Mouse (Mus musculus) forebrain, embryonic 14.5 days (tissue): ENCODE measurements around the gene Decr2. TPM values are rescaled to one million over a fixed set of nuclear protein-coding genes. Genes with fewer than 3 reads are reported as not detected.

Experiments
- ATAC-seq: fragments of 200-750 bp; cut with Nextera tagmentation; 2 replicates; pipeline ENCODE4 v1.8.0; 2017; ENCODE audit warnings: mild to moderate bottlenecking, moderate library complexity
- DNase-seq: peaks from one replicate; pipeline ENCODE4 v3.0.0-alpha.2; 2015; ENCODE audit warnings: low spot score
- H3K27ac ChIP-seq: fragments of 300-500 bp; sonication (generic); 2 replicates; pipeline ENCODE4 v1.5.1; 2014; ENCODE audit warnings: low read depth, mild to moderate bottlenecking, control low read depth, low read length, moderate library complexity
- H3K27me3 ChIP-seq: fragments of 300-500 bp; sonication (generic); replicated peaks from 2 replicates; pipeline ENCODE4 v1.6.1; 2014; ENCODE audit warnings: low read length, control low read depth, mixed read lengths; ENCODE audit not compliant: control insufficient read depth, insufficient read depth
- H3K36me3 ChIP-seq: fragments of 300-500 bp; sonication (generic); 2 replicates; pipeline ENCODE4 v1.6.1; 2014; ENCODE audit warnings: low read length, control low read depth; ENCODE audit not compliant: control insufficient read depth, insufficient read depth
- H3K4me1 ChIP-seq: fragments of 300-500 bp; sonication (generic); 2 replicates; pipeline ENCODE4 v1.6.1; 2014; ENCODE audit warnings: antibody characterized with exemption, low read length, control low read depth; ENCODE audit not compliant: control insufficient read depth, insufficient read depth
- H3K4me2 ChIP-seq: fragments of 300-500 bp; sonication (generic); 2 replicates; pipeline ENCODE4 v1.6.1; 2014; ENCODE audit warnings: mild to moderate bottlenecking, control low read depth, low read length
- H3K4me3 ChIP-seq: fragments of 300-500 bp; sonication (generic); 2 replicates; pipeline ENCODE4 v1.5.1; 2014; ENCODE audit warnings: low read depth, low read length, control low read depth
- H3K9ac ChIP-seq: fragments of 300-500 bp; sonication (generic); 2 replicates; pipeline ENCODE4 v1.6.1; 2014; ENCODE audit warnings: mild to moderate bottlenecking, low read length, control low read depth, moderate library complexity
- H3K9me3 ChIP-seq: fragments of 300-500 bp; sonication (generic); replicated peaks from 2 replicates; pipeline ENCODE4 v1.6.1; 2016; ENCODE audit warnings: low read length, control low read depth, mixed read lengths; ENCODE audit not compliant: control insufficient read depth
- WGBS: fragments of 180-500 bp; shearing (Covaris S2); extraction: QIAGEN DNeasy Blood & Tissue Kit; methylation state at CpG from one replicate; pipeline ENCODE4 v1.1.7; 2014; 5-methylcytosine and 5-hydroxymethylcytosine counted together
- polyA plus RNA-seq: library from polyadenylated mRNA; unstranded; fragments of >200 nt; fragmentation: Nextera tagmentation; extraction: Ambion mirVana; gene quantifications from 2 replicates; pipeline ENCODE4 v1.2.1, GENCODE M21; 2014

Decr2 gene
- polyA plus RNA-seq = 13.6 and 14.4 TPM in 2 replicates

- WGBS = 3% methylated on average over 28 of the region's 32 CpGs
- Histone ChIP-seq H3K27me3 (no peaks in the 10 kb centered on the region), H3K36me3 (no peaks in the 10 kb centered on the region), H3K4me1 (peaks cover 7% of the 10 kb centered on the region; the same call in 1 of the 2 replicates), H3K9ac (peak within 1 kb of the TSS; percentile 77), H3K4me2 (peak within 1 kb of the TSS; percentile 84), H3K9me3 (no peaks in the 10 kb centered on the region), H3K27ac (peak within 1 kb of the TSS; percentile 76), H3K4me3 (peak within 1 kb of the TSS; percentile 50)
- peak; percentile 85 for ATAC-seq
- peak; percentile 96 for DNase-seq
Measured at GRCm38 (mm10) chr17:26089905-26090632, at the start of gene Decr2. Decr2 (minus strand) TSS chr17:26090337.

- peak; percentile 74 for ATAC-seq
- WGBS = 1% methylated on average over 56 of the region's 58 CpGs
- peaks cover 15% of the 10 kb centered on the region for H3K36me3 ChIP-seq
Measured at GRCm38 (mm10) chr17:26138901-26139381, 48.8 kb upstream of the Decr2 start.

DNA sequence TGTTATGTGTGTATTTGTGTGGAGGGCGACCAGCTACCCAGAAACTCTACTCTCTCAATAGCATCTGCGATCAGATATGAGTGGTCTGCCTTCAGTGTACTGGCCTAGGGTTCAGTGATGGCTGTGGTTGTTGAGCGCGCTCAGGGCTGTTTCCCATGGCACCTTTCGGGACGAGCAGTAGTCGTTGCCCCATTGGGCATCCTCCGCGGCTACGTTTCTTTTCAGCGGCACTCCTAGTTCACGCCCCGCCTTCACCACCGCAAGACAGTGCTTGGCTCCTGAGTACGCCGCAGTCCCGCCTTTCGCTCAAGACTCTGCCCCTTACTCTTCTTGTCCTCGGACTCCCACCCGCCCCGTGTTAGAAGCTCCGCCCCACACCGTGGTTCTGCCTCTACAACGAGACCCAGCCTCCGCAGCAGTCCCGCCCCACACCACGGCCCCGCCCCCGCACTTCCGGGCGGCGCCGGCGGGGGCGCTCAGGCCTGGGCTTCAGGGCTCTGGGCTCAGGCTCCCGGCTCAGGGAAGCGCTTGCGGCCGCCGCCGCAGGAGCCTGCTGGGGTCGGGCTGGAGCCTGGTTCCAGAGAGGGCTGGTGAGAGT lies 48.2 kb upstream of the Decr2 start, which contains the start of gene Axin1:
TSS of gene Axin1 (plus strand) at position 450 of the 598 bp plus-strand sequence.
- under 1% methylated on average over 42 of the region's 42 CpGs for WGBS
- Histone ChIP-seq H3K4me2 (peak within 1 kb of the TSS; percentile 75), H3K27me3 (no peaks in the 10 kb centered on the region), H3K4me3 (peak within 1 kb of the TSS; percentile 86), H3K9ac (peak within 1 kb of the TSS; percentile 93), H3K27ac (peak within 1 kb of the TSS; percentile 96), H3K4me1 (peaks cover 14% of the 10 kb centered on the region), H3K9me3 (no peaks in the 10 kb centered on the region), H3K36me3 (peaks cover 9% of the 10 kb centered on the region)
- peak; percentile 97 for ATAC-seq
- DNase-seq = peak; percentile 98

More at GRCm38 (mm10) chr17:26138901-26139381, 48.8 kb upstream of the Decr2 start:
- Histone ChIP-seq H3K27me3 (no peaks in the 10 kb centered on the region), H3K9ac (peak overlapping the region; percentile 93), H3K4me2 (peak overlapping the region; percentile 75), H3K4me1 (peaks cover 14% of the 10 kb centered on the region), H3K4me3 (peak overlapping the region; percentile 86), H3K27ac (peak overlapping the region; percentile 96), H3K9me3 (no peaks in the 10 kb centered on the region)
- DNase-seq = peak; percentile 64

GRCm38 (mm10) chr17:26137751-26138130 lies 47.6 kb upstream of the Decr2 start:
- Histone ChIP-seq H3K9ac (peak overlapping the region; percentile 93), H3K27ac (peak overlapping the region; percentile 96), H3K4me3 (peak overlapping the region; percentile 86), H3K27me3 (no peaks in the 10 kb centered on the region), H3K4me1 (peaks cover 14% of the 10 kb centered on the region), H3K4me2 (peak overlapping the region; percentile 75), H3K36me3 (peaks cover 3% of the 10 kb centered on the region), H3K9me3 (no peaks in the 10 kb centered on the region)
- ATAC-seq (no peak; the same call in 1 of the 2 replicates), DNase-seq (no peak)
- WGBS = 70% methylated on average over 2 of the region's 2 CpGs

- ATAC-seq (no peak), DNase-seq (no peak)
- Histone ChIP-seq H3K9ac (no peak overlapping the region), H3K4me1 (peaks cover 14% of the 10 kb centered on the region), H3K4me2 (no peak overlapping the region), H3K9me3 (no peaks in the 10 kb centered on the region), H3K27ac (no peak overlapping the region), H3K4me3 (no peak overlapping the region), H3K27me3 (no peaks in the 10 kb centered on the region), H3K36me3 (no peaks in the 10 kb centered on the region)
- WGBS = 95% methylated on average over 11 of the region's 11 CpGs
Measured at GRCm38 (mm10) chr17:26137106-26137750, 47.1 kb upstream of the Decr2 start.

DNA sequence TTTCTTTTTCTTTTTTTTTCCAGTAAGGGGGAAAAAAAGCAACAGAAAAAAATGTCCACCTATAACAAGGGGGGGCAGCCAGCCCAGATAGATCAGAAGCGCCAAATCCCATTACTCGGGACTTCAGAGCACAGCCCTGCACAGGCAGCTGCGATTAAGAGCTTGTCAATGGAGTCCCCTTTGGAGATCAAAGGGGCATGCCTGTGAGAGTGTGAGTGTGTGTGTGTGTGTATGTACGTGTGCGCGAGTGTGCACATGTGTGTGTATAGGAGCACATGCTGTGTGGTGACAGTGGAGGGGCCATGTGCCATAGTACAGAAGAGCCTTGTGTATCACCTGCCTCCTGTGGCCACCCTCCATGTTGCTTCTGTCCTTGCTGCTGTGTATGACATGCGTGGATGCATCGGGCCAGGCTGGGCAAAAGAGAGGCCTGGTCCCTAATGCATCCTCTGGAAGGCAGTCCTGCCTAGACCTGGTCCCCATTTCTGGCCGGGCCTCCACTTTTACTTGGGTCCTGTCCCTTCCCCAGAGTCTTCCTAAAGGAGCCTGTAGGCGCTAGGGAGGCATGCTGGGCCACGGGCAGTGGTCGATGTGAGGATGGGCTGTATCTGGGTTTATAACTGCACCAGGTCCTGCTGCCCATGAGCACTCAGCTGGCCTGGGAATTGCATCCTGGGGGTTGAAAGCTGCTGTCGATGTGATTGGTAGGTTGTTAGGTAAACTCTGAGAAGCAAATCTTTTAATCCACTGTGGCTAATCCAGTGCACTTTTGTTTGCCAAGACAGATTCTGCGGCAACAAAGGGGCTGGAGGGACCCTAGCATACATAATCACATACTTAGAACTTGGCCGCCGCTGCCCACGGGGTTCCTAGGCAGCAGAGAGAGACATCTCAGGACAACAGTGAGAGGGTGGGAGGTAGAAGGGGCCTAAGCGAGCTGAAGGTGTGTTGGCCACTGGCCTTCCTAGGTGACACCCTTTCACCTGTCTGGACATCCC lies 42.0 kb upstream of the Decr2 start:
- peak overlapping the region; percentile 41; the same call in 1 of the 2 replicates for H3K9ac ChIP-seq
- H3K4me3 ChIP-seq = peak overlapping the region; percentile 8
- ATAC-seq = peak; percentile 33
- H3K4me1 ChIP-seq = no peaks in the 10 kb centered on the region
- H3K27ac ChIP-seq = peak overlapping the region; percentile 21; the same call in 1 of the 2 replicates
- H3K9me3 ChIP-seq = no peaks in the 10 kb centered on the region
- H3K36me3 ChIP-seq = peaks cover 42% of the 10 kb centered on the region
- DNase-seq = peak; percentile 35
- H3K27me3 ChIP-seq = no peaks in the 10 kb centered on the region
- WGBS = 71% methylated on average over 18 of the region's 18 CpGs
- peak overlapping the region; percentile 20; the same call in 1 of the 2 replicates for H3K4me2 ChIP-seq

GRCm38 (mm10) chr17:26131062-26131732 lies 41.1 kb upstream of the Decr2 start:
- Histone ChIP-seq H3K36me3 (peaks cover 52% of the 10 kb centered on the region), H3K9ac (0 out of 2 replicates have a peak overlapping the region, but pooled peaks have one; percentile 21), H3K4me3 (peak overlapping the region; percentile 8), H3K4me1 (no peaks in the 10 kb centered on the region), H3K27ac (peak overlapping the region; percentile 64; the same call in 1 of the 2 replicates), H3K4me2 (0 out of 2 replicates have a peak overlapping the region, but pooled peaks have one; percentile 12), H3K9me3 (no peaks in the 10 kb centered on the region), H3K27me3 (no peaks in the 10 kb centered on the region)
- DNase-seq (peak; percentile 54), ATAC-seq (peak; percentile 70; the same call in 1 of the 2 replicates)
- 75% methylated on average over 18 of the region's 18 CpGs for WGBS
